Comparison of ENCODE assay signal across 9 mouse cellular contexts in the genomic region with DNA sequence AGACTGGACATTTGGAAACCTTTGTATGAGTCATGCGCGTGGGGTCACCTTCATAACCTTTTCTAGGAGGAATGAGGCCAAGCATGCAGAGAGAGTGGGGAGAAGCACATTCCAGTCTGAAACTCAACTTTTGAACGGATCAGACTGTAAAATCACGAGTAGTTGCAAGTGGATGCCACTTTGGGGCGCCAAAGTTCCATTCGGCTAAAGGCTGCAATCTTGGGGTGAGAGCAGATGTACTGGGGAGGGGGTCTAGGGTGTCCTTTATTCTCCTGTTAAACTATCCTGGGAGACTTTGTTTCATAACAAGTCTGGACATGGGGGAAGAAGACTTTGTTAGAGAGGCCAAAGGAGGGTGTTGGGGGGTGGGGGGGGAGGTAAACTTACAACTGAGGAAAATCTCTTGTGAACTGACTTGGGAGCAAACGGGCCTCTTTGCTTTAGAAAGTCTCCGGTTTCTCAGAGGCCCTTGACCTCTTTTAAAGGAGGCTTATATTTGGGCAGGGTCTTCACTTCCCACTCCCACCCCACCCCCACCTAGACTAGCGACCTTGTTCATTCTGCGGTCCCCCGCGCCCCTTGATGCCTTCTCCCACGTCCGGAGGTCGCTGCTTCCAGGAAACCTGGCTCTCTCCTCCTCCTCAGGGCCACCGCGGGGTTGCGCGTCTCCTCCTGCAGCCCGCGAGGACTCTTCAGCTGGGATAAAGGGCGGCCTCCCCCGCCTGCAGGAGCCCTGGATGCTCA. TPM values are rescaled to one million over a fixed set of nuclear protein-coding genes. Genes with fewer than 3 reads are reported as not detected.
DNase-seq lines count a peak whose midpoint lies in the region; ATAC-seq lines count a peak whose summit lies in the region.
"Had no signal": no experiment of that assay in that cellular context is flagged by ENCODE, and none has a peak within 500 bp of the region (broad histone marks: within the 10 kb centered on the region; RNA-seq: fewer than 3 reads in every experiment).

No protein-coding gene starts in this region.

- H3K9me3 ChIP-seq in forebrain, embryonic 12.5 days = no peaks in the 10 kb centered on the region

- H3K4me3 ChIP-seq in forebrain, embryonic 12.5 days (replicated peaks) = peak overlapping the region; percentile 43
- H3K4me3 ChIP-seq: erythroblast, embryonic 14.5 days had no signal

- DNase-seq in layer of hippocampus, postnatal 10 days (ENCODE audit: low spot score in 2 of 2) = peak; percentile 77 to 81
- DNase-seq in layer of hippocampus, adult 8-10 months (ENCODE audit: low spot score in 2 of 2) = no peak
- DNase-seq in adrenal gland, postnatal 36 days = peak; percentile 42 to 44
- peak; percentile 42 to 68 for DNase-seq in layer of hippocampus, postnatal 25 days (ENCODE audit: extremely low spot score in 1 of 2, low spot score in 1 of 2)
- DNase-seq in neural tube, embryonic 10.5 days (ENCODE audit: extremely low spot score, low spot score) = peak; percentile 83
- DNase-seq in gastrocnemius, postnatal 10 days = no peak
- no peak for DNase-seq in urinary bladder, adult 2 months (ENCODE audit: low spot score)

- peak overlapping the region; percentile 64 for H3K9ac ChIP-seq in forebrain, embryonic 12.5 days

- ATAC-seq in forebrain, embryonic 12.5 days (ENCODE audit: low FRiP score) = peak; percentile 74

- WGBS in forebrain, embryonic 12.5 days = under 1% methylated on average over 23 of the region's 23 CpGs

- peaks cover 45% of the 10 kb centered on the region for H3K27me3 ChIP-seq in forebrain, embryonic 12.5 days

- no peaks in the 10 kb centered on the region for H3K36me3 ChIP-seq in forebrain, embryonic 12.5 days (replicated peaks)

- H3K4me2 ChIP-seq in forebrain, embryonic 12.5 days = peak overlapping the region; percentile 70

- peaks cover 39% of the 10 kb centered on the region for H3K4me1 ChIP-seq in forebrain, embryonic 12.5 days

- peak overlapping the region; percentile 89 for H3K27ac ChIP-seq in forebrain, embryonic 12.5 days

RNA-seq across cellular contexts. Expression of a gene that starts 11.0 kb away (rescaled TPM):
- 10 to 100 TPM; 10.7 TPM for total RNA-seq in layer of hippocampus, postnatal 10 days (2021)
- 10 to 100 TPM in 2 of 4 experiments, 1 to 10 TPM in 2; 9.0 to 10.6 (median 10.0) TPM for total RNA-seq in layer of hippocampus, adult 8-10 months (2022)
- under 1 TPM; 0.07 to 0.10 TPM for total RNA-seq in adrenal gland, postnatal 36 days (2021)
- 39.3 and 47.8 TPM in 2 replicates for polyA plus RNA-seq in forebrain, embryonic 12.5 days (2016; fragmentation: Nextera tagmentation; extraction: Ambion mirVana)
- total RNA-seq in layer of hippocampus, postnatal 25 days (2021) = 10 to 100 TPM in 1 of 2 experiments, 1 to 10 TPM in 1; 9.6 to 10.2 TPM
- total RNA-seq in gastrocnemius, postnatal 10 days (2021) = under 1 TPM; 0.14 to 0.18 TPM
- 0.01 TPM in 2 replicates for polyA plus RNA-seq in urinary bladder, adult 2 months (2012; rRNA removed)
- polyA plus RNA-seq: erythroblast, embryonic 14.5 days had no signal

Comparison
In these comparisons a context has a peak if more than half of its experiments do, and no peak if none do; other contexts are left out.
1. DNase-seq: peak in layer of hippocampus, postnatal 10 days (2 of 2), adrenal gland, postnatal 36 days (2 of 2), layer of hippocampus, postnatal 25 days (2 of 2) and neural tube, embryonic 10.5 days (single experiment); none in layer of hippocampus, adult 8-10 months (0 of 2), gastrocnemius, postnatal 10 days (single experiment) and urinary bladder, adult 2 months (single experiment).
2. RNA of a gene that starts 11.0 kb away (total RNA-seq): 10.7 TPM in layer of hippocampus, postnatal 10 days, 9.0 to 10.6 TPM in layer of hippocampus, adult 8-10 months and 9.6 to 10.2 TPM in layer of hippocampus, postnatal 25 days; 0.14 to 0.18 TPM in gastrocnemius, postnatal 10 days and 0.07 to 0.10 TPM in adrenal gland, postnatal 36 days; every median in the first group is over 4 times any median in the second.